ENCODE assay signal across 9 mouse cellular contexts in the genomic region with DNA sequence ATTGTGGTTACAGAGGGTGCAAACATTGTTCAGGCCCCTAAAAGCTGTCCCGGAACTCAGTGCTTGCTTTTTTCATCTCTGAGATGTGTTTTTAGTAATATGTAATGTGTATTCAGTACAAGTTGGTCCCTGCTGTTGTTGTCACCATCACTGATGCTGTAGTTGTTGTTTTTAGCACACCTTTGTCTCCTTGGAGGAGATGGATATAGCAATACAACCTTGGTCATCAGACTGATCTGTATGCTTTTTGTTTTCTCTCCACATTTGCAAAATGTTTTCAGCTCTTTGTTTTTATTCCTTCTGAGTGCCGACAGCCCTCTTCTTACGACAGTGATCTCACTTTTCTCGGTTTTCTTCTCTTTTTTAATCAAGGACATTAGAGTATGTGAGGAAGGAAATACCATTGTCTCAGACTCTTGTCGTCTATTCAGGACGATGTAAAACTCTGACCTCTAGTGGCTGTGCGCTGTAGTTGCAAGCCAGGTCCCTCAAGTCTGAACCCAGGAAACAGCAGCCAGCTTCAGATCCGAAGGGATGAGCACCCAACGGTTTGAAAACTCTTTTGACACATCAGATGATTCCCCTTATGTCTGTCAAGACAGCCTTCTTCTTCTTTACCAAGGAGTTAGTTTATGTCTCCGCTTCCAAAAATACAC.
DNase-seq lines count a peak whose midpoint lies in the region; TF ChIP-seq lines count a peak whose summit lies in the region.
"Had no signal": no experiment of that assay in that cellular context is flagged by ENCODE, and none has a peak within 500 bp of the region (broad histone marks: within the 10 kb centered on the region; RNA-seq: fewer than 3 reads in every experiment).

No protein-coding gene starts in this region.

- peak; percentile 44; the same call in 1 of the 2 replicates for TF ChIP-seq CTCF in bone marrow macrophage, adult 2 months (IDR thresholded peaks at IDR 0.05; ENCODE audit: low read depth, low read length)
- peak; percentile 98 for TF ChIP-seq CTCF in layer of hippocampus, adult 2 months (conservative IDR thresholded peaks at IDR 0.05)

- WGBS in forebrain, embryonic 10.5 days, result 22% methylated on average over 10 of the region's 10 CpGs
- WGBS in hindbrain, embryonic 10.5 days, result 18% methylated on average over 10 of the region's 10 CpGs

- no peaks in the 10 kb centered on the region for H3K27me3 ChIP-seq in forebrain, embryonic 10.5 days (ENCODE audit: poor library complexity, severe bottlenecking)
- no peaks in the 10 kb centered on the region for H3K27me3 ChIP-seq in hindbrain, embryonic 10.5 days (ENCODE audit: insufficient read depth, poor library complexity, severe bottlenecking)
- H3K27me3 ChIP-seq: heart, embryonic 15.5 days had no signal

- H3K36me3 ChIP-seq in ES-E14 (ENCODE audit: control insufficient read depth, insufficient read depth, low read length, poor library complexity, severe bottlenecking), result no peaks in the 10 kb centered on the region
- H3K36me3 ChIP-seq in forebrain, embryonic 10.5 days (replicated peaks), result no peaks in the 10 kb centered on the region
- no peaks in the 10 kb centered on the region for H3K36me3 ChIP-seq in hindbrain, embryonic 10.5 days
- H3K36me3 ChIP-seq: heart, embryonic 15.5 days had no signal

- H3K4me1 ChIP-seq in ES-E14 (ENCODE audit: control insufficient read depth in 2 of 2, insufficient read depth in 2 of 2, low read length in 2 of 2, poor library complexity in 1 of 2), result no peaks in the 10 kb centered on the region
- no peaks in the 10 kb centered on the region for H3K4me1 ChIP-seq in bone marrow macrophage, adult 2 months (ENCODE audit: control insufficient read depth, insufficient read depth, low read length)
- H3K4me1 ChIP-seq in forebrain, embryonic 10.5 days, result peaks cover 23% of the 10 kb centered on the region
- H3K4me1 ChIP-seq in hindbrain, embryonic 10.5 days (replicated peaks), result peaks cover 12% of the 10 kb centered on the region

- in situ Hi-C loops in ES-E14 (cut with MboI; ENCODE audit: low sequenced_read_pairs in 2 of 2, unreplicated experiment in 2 of 2), result no loop called here

- peak; percentile 54 for DNase-seq in ES-E14 (ENCODE audit: low read depth, low spot score)
- peak; percentile 50 for DNase-seq in forebrain, embryonic 10.5 days (ENCODE audit: extremely low spot score, low spot score)
- DNase-seq in hindbrain, embryonic 10.5 days (ENCODE audit: low spot score), result peak; percentile 60
- peak; percentile 70 to 77 for DNase-seq in layer of hippocampus, adult 2 months (ENCODE audit: low spot score in 2 of 2)
- peak; percentile 72 for DNase-seq in lung, postnatal 25 days (ENCODE audit: low spot score)
- peak; percentile 30 for DNase-seq in retina, adult 2 months (ENCODE audit: low read depth, low spot score)
- peak; percentile 59 for DNase-seq in thymus, postnatal 4 days

- H3K27ac ChIP-seq in ES-E14 (ENCODE audit: insufficient read depth, low read depth, low read length, poor library complexity, severe bottlenecking), result no peak overlapping the region
- H3K27ac ChIP-seq in bone marrow macrophage, adult 2 months (ENCODE audit: insufficient read depth, low read depth, low read length), result no peak overlapping the region
- H3K27ac ChIP-seq in forebrain, embryonic 10.5 days, result no peak overlapping the region
- no peak overlapping the region for H3K27ac ChIP-seq in hindbrain, embryonic 10.5 days
- H3K27ac ChIP-seq in layer of hippocampus, adult 2 months, result no peak overlapping the region
- H3K27ac ChIP-seq: heart, embryonic 15.5 days had no signal

- TF ChIP-seq POLR2A in bone marrow macrophage, adult 2 months (IDR thresholded peaks at IDR 0.05; ENCODE audit: borderline replicate concordance, low read depth, low read length), result no peak

- no peak overlapping the region for H3K4me3 ChIP-seq in ES-E14 (ENCODE audit: insufficient read depth in 1 of 2, low read depth in 1 of 2, low read length in 2 of 2, poor library complexity in 1 of 2, severe bottlenecking in 1 of 2)
- no peak overlapping the region for H3K4me3 ChIP-seq in bone marrow macrophage, adult 2 months (ENCODE audit: insufficient read depth, low read length)
- H3K4me3 ChIP-seq in forebrain, embryonic 10.5 days, result no peak overlapping the region
- no peak overlapping the region for H3K4me3 ChIP-seq in hindbrain, embryonic 10.5 days
- no peak overlapping the region for H3K4me3 ChIP-seq in layer of hippocampus, adult 2 months
- H3K4me3 ChIP-seq: heart, embryonic 15.5 days had no signal

- H3K9me3 ChIP-seq in ES-E14 (ENCODE audit: control insufficient read depth, insufficient read depth, low read depth, low read length), result no peaks in the 10 kb centered on the region
- no peaks in the 10 kb centered on the region; the same call in 1 of the 2 replicates for H3K9me3 ChIP-seq in forebrain, embryonic 10.5 days
- no peaks in the 10 kb centered on the region for H3K9me3 ChIP-seq in hindbrain, embryonic 10.5 days
- H3K9me3 ChIP-seq: heart, embryonic 15.5 days had no signal

- H3K9ac ChIP-seq in ES-E14 (ENCODE audit: insufficient read depth, low read depth, low read length, poor library complexity, severe bottlenecking), result no peak overlapping the region
- H3K9ac ChIP-seq: heart, embryonic 15.5 days had no signal

TF ChIP-seq in ES-E14, 5 proteins besides CTCF, POLR2A, EP300 and RAD21:
- no peak for TF ChIP-seq ZNF384 (IDR thresholded peaks at IDR 0.05; ENCODE audit: low read depth, low read length)
- TF ChIP-seq HCFC1 (IDR thresholded peaks at IDR 0.05; ENCODE audit: borderline replicate concordance, insufficient read depth, low read length), result no peak
- no peak for TF ChIP-seq CHD2 (IDR thresholded peaks at IDR 0.05; ENCODE audit: low read depth, low read length)
- TF ChIP-seq MAFK (IDR thresholded peaks at IDR 0.05; ENCODE audit: insufficient read depth, low read depth, low read length), result no peak
- peak; percentile 64; the same call in 1 of the 2 replicates for TF ChIP-seq ZC3H11A (IDR thresholded peaks at IDR 0.05; ENCODE audit: borderline replicate concordance, low read depth, low read length)
